Mouse (Mus musculus): Measurements from ENCODE around the gene Lrrc25.

DNA sequence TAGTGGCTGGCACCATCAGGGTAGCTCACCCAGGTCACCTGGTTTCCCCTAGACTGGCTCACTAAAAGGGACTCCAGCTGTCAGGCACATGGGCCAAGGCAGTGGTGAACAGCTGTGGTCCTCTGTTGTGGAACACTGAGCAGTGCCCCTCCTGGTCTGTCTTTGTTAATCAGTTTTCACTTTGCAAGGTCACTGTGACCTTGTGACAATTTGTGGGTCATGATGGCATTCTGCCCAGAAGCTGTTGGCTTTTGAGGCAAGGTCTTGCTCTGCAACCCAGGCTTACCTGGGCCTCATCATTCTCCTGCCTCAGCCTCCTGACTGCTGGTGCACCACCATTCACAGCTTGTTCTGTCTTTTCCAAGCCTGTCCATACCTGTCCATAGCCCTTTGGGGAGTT is 45.6 kb upstream of the Lrrc25 start:
- no peak for TF ChIP-seq ZC3H11A (IDR thresholded peaks at IDR 0.05; ENCODE audit: borderline replicate concordance, low read depth, low read length)
- no peak for TF ChIP-seq MAFK (IDR thresholded peaks at IDR 0.05; ENCODE audit: insufficient read depth, low read depth, low read length)
- no peak for TF ChIP-seq ZNF384 (IDR thresholded peaks at IDR 0.05; ENCODE audit: low read depth, low read length)
- no peak for TF ChIP-seq HCFC1 (IDR thresholded peaks at IDR 0.05; ENCODE audit: borderline replicate concordance, insufficient read depth, low read length)
- TF ChIP-seq CHD2 (IDR thresholded peaks at IDR 0.05; ENCODE audit: low read depth, low read length): no peak

Measured in ES-E14 (cell line).